Mouse (Mus musculus): ENCODE results near the gene AC134908.4.

GRCm38 (mm10) chr17:25748238-25748637 lies 47.2 kb downstream of the AC134908.4 start:
- TF ChIP-seq POLR2A (IDR thresholded peaks at IDR 0.05; ENCODE audit: low read depth, low read length) (no peak), CTCF (conservative IDR thresholded peaks at IDR 0.05; ENCODE audit: insufficient read depth, insufficient read length, low read depth, low read length) (no peak)

All from kidney, adult 2 months (tissue).